Mouse (Mus musculus) urinary bladder, adult 2 months (tissue): ENCODE results near the gene Frat2. TPM values are rescaled to one million over a fixed set of nuclear protein-coding genes. Genes with fewer than 3 reads are reported as not detected.

Experiments used
- DNase-seq: peaks from one replicate; pipeline ENCODE4 v3.0.0; 2022; ENCODE audit warnings: low spot score
- polyA plus RNA-seq: library from polyadenylated mRNA; depleted of rRNA; stranded (reverse); fragments of >200 nt; gene quantifications from 2 replicates; pipeline ENCODE4 v1.2.3, GENCODE M21; 2012

Gene Frat2
- polyA plus RNA-seq, 1 experiment = 1.8 TPM

DNA sequence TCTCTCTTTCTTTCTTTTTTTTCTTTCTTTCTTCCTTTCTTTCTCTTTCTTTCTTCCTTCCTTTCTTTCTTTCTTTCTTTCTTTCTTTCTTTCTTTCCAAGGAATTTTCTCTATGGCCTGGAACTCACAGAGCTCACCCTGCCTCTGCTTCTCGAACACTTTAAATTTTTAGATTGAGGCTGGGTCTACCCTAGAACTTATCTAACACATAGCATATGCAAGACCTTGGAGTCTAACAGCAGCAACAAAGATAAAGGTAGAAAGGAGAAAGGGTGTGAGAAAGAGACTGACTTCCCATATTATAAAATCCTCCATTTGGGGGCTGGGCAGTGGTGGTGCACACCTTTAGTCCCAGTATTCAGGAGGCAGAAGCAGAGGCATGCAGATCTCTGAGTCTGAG is 25.3 kb downstream of the Frat2 start:
- no peak for DNase-seq

DNA sequence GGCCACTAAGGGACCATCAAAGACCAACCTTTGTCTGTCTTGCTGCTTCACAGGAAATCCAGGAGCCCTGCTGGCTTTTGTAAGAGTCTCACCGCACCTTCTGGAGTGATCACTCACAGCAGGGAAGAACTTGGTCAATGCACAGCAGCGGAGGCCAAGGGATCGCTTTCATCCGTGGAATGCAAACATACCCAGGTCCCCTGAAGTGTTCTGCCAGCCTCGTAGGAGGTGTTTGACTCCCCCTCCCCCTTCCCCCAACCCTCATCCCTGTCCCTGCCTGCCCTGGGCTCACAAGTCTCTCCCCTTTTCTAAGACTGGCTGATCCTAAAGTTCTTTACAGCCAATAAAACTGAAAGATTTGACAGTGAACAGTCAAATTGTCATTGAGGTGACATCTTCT is 26.5 kb downstream of the Frat2 start:
- no peak for DNase-seq

DNA sequence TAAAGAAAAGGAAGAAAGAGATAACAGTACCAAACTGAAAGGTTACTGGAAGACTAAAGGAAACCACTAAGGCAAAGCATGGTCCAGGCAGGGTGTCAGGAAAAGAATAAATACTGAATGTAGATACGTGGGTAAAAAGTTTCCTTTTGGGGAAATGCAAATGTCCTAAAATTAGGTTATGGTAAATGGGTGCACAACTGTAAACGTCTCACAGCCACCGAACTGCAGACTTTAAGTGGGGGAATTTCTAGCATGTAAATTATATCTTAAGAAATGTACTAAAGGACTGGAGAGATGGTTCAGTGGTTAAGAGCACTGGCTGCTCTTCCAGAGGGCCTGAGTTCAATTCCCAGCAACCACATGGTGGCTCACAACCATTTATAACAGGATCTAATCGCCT is 29.2 kb downstream of the Frat2 start:
- DNase-seq = no peak

DNA sequence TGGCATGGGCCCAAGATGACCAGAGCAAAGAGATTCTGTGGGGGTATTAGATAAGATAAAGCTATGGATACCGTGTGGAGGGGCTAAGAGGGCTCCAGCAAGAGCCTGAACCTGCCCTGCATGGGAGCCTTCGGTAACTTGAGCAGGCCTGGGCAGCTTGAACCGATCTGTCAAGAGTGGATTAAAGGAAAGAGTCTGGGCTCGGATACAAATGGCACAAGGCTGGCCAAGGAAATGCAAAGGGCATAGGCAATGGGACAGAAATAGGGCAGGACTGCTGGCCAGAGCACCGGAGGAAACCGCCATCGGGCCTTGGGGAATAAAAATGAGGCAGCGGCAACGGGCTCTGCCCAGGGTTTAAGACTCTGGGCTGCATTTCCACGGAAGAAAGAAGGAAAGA is 30.6 kb downstream of the Frat2 start:
- DNase-seq = no peak

DNA sequence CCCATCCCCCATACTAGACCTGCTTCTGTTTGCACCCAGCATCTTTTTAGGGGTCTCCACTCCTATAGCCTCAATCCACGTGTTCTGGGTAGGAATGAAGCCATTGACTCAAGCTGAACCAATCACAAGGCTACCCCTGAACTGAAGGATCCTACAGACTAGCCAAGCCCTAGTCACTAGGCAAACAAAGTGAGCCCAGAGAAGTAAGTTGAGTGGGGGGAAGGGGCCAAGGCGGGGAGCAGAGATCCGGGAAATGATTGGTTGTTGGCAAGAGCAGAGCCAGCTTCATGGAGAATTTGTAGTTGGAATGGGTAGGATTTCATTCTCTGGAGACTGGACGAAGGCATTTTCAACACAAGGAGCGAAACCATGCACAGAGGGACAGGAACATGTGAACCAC is 31.0 kb downstream of the Frat2 start:
- DNase-seq = no peak

DNA sequence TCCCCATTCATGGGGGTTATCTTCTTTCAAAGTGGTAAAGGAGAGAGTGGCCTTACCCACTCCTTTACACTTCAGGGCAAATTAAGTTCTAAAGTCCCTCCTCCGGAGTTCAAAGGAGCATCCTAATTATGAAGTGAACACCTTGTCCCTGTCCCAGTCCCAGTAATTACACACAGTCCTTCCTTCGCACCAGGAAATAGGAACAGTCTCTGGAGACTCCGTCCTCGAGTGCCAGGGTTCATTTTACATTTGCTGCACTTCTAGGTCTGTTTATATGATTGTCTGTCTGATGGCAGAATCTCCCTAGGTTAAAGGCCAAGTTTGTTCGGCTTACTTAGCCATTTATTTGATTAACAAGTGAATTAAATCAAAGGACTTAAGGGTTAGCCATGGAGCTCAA is 31.5 kb downstream of the Frat2 start:
- DNase-seq = no peak

DNA sequence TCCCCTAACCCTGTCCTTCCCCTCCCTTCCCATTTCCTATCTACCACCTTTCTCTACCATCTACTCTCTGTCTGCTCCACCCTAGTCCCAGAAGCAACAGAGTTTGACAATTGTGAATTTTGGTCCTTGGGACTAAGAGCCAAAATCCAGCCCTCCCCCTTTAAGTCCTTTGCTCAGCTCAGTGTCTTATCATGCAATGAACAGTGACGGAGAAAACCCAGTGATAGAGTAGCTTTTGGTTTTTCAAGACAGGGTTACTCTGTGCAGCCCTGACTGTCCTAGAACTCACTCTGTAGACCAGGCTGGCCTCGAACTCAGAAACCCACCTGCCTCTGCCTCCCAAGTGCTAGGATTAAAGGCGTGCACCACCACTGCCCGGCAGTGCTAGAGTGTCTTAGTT is 34.6 kb downstream of the Frat2 start:
- no peak for DNase-seq

DNA sequence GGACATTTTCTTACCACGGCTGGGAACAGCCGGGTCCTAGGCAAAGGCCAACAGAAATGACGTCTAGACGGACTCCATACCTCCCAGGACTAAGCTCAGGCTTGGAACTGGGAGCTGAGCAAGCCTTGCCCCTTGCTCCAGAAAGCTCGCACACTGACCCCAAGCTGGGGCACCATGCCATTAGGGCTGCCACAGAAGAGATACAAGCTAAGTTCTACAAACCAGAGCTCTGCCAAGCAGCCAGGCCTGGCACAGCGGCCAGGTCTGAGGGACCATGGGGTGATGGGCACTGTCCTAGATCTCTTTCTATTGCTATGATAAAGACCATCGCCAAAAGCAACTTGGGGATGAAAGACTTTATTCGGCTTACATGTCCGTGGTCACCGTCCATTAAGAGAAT is 35.4 kb downstream of the Frat2 start:
- no peak for DNase-seq

DNA sequence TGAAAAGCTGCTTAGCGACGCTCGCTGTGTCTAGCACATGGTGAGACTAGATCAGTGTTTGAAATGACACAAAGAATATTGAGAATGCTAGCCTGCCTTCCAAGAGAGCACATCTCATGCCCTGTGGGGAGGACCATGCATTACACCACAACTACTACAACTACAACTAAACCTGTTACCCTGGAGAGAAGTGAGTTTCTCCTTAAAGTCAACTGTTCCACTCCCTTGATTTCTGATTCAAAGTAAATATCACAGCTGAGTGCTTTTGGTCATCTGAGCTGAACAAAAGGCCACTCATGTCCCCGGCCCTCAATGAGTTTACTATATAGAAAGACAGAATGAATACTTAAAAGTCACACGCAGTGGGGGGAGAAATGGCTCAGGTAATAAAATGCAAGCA is 37.9 kb downstream of the Frat2 start:
- DNase-seq = no peak

DNA sequence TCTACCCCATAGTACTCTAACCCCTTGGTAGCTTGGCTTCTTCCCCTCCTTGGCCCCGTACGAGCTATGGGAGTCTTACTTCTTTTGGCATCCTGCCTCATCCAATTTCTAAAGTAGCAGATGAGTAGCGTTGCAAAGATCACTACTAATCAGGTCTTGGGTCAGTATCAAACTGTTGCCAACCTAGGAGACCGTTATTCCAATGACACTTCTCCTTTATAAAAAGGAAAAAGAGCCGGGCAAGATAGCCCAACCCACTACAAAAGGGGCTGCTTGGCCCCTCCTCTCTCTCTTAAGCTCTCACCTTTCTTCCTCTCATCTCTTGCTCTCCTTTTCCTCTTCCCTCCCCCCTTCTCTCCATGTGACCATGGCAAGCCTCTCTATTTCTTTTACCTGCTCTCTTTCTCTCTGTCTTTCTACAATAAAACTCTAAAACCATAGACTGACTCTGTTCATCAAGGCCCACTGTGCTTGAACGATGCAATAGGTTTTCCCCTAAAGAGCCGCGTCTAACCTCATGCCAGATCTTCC is 39.8 kb downstream of the Frat2 start:
- no peak for DNase-seq

DNA sequence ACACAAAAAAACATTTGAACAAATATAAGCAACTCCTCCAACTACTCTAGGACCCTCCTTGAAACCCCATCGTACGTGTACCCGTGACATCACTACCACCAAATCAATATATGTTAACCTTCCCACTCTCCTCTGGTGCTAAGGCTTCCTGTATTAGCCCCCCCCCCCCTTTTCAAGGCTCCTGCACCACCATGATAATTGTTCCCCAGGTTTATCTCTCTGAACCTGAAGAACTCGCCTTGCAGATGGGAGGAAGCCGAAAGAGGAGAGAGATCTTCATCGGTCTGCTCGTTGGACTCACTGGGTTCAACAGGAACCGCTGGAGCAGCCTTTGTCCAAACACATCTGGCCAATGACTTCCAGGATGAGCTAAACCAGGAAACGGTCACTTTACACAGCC is 40.4 kb downstream of the Frat2 start:
- no peak for DNase-seq

DNA sequence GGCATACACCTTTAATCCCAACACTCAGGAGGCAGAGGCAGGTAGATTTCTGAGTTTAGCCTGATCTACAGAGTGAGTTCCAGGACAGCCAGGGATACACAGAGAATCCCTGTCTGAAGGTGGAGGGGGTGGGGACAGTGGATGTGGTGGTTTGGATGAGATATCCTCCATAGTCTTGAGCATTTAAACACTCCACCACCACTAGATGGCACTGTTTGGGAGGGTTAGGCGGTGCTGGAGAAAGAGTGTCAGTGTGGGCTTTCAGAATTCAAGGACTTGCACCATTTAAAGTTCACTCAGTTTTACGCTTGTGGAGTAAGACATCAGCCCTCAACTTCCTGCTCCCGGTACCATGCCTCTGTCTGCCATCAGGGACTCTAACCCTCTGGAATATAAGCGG is 42.1 kb downstream of the Frat2 start:
- DNase-seq = no peak

DNA sequence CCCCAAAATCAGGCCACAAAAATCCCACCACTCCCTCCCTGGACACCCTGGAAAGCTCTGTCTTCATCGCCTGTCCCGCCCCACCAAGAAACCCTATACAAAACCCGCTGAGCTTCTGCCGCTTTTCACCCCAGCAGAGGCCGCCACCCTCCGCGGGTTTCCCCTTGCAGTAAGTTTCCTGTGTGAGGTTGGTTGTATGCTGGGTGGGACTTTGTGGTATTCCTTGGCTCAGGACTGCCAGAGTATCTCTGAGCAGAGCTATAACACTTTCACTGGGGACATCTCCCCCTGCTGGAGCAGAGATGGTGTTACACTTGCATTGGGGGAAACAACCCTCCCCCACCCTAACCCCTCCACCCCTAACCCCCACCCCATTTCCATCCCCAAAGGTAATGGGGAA is 44.6 kb downstream of the Frat2 start:
- DNase-seq = no peak

DNA sequence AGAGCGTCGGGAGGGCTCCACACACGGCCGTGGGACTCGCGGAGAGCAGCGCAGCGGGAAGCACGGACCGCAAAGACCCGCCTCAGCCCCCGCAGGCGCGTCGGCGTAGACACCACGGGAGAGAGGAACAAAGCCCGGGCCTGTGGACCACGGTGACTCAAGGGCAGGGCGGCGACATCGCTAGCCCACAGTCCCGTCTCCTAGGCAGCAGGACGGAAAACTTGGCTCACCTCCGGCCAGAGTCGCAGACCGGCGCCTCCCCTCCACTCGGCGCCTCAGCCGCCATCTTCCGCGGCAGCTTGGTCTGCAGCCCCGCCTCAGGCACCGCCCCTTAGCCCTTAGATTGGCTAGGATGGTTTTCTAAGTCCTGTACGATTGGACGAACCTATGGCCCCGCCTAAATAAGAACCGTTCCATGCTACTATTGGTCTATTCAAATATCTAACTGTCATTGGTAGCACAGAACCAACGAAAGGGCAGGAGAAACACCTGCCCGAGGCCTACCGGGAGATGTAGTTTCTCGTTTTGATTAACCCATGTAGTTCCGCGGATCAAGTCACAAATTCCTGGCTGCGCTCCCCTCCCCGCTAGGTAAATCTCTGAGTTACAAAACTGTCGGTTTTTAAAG is 46.1 kb downstream of the Frat2 start, which contains the start of gene Arhgap19:
Gene Arhgap19 (minus strand): TSS at position 306 of the 628 bp plus-strand sequence.
- DNase-seq = peak; percentile 70

DNA sequence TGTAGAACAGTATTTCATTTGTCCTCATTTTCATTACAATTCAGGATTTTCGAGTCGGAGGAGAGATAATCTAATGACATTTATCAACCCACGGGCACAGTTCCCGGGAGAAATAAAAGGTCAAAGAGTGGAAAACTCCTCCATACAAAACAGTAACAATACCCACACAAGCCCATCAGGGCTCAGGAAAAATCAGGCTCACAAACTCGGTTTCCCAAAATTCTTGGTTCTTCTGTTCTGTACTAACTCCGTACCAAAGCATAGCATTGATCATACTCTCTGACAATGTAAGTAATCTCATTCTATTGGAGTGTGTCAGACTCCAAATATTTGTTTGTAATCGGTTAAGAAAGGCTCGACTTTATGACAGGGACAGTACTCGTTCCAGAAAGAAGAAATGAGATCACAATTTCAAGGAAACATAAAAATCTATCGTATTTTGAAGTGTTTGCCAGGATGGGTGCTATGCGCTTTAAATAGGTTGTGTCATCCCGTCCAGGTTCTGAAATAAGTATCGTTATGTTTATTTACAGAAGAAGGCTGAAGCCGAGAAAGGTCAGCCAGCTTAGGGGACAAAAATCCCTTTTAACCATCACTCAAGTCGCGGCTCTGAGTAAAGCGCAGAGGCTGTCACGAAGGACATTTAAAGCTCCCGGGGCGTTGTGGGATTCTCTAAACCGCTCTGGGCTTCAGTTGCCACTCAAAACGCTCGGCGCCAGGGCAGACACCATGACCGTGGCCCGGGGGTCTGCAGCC is 46.8 kb downstream of the Frat2 start:
- no peak for DNase-seq

DNA sequence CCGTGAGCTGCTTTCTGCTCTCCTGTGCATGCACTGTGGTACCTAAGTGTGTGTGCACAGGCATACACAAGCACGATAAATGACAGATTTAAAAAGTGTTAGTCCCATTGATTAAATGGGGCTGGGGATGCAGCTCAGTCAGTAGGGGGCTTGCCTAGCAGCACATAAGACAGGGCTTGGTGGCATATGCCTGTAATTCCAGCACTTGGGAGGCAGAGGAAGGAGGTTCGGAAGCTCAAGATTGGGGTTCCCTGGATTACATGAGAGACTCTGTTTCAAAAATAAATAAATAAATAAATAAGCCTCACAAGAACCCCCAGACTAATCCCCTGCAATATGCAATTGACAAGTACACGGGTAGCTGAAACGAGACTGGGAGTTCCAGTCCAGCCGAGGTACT is 47.5 kb downstream of the Frat2 start:
- DNase-seq = no peak

DNA sequence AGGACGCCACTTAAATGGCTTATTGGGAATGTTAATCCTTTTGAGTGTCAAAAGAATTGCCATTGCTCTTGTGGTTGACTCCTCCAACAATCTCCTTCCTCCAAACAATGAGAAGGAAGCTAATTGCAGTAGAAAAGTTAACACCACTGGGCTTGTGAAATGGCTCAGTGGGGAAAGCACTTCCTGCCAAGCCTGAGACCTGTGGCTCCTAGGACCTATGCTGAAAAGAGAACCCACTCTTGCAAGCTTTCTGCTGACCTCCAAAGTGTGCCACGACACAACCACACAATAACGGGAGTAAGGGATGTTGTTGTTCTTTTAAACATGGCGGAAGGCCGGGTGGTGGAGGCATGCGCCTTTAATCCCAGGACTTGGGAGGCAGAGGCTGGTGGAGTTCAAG is 50.4 kb downstream of the Frat2 start:
- no peak for DNase-seq

DNA sequence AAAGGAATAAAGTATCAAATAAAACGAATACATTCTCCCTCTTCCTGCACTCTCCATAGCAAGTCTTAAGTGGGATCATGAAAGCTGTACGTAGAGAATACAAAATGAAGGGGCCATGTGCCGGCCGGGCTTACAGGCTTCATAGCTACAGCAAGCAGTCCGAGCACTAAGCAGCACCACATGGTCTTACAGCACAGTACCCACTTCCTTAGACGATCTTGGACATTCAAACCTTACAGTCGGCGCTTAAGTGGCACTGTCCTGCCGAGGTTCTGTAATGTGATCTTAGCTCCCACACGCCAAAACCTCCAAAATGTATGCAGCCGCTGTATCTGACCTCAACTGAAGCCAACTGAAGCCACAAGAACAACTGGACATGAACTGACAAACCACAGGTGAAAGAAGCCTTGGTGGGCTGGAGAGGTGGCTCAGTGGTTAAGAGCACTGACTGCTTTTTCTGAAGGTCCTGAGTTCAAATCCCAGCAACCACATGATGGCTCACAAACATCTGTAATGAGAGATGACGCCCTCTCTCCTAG is 51.1 kb downstream of the Frat2 start:
- no peak for DNase-seq

DNA sequence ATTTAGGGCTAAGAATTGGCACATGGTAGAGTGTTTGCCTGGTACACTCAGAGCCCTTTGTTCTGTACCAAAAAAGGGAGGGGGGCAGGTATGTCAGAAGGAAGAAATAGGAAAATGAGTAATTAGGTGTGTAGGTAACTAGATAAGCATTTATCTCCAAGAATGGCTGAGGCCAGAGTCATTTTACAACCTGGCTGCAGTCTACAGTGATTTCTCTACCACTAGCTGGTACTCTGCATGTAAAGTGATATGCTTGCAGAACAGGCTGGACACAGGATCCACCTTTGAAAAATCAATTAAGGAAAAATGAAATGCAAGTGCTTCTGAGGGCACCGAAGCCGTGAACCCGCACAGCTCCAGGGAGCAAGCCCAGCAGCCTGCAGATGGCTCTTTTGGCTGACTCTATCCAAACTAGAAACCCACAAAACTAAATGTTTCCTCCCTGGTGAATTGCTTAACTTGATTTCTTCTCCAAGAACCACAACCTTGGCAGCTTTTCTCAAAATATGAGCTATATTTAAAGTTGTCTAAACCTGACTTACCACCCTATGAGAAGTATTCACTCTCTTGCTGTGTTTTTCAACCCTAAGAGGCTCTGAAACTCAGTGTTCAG is 51.7 kb downstream of the Frat2 start:
- DNase-seq = no peak
